Mouse (Mus musculus) right cerebral cortex, adult 18-20 months (tissue): Measurements from ENCODE around the gene Sesn3.
"Not testable (repeated sequence)": the region's sequence is repeated elsewhere in the genome, so short reads cannot be mapped to it uniquely, and the experiment has no call there.

Experiments used
- DNase-seq: peaks from one replicate; pipeline ENCODE4 v3.0.0; 2022; ENCODE audit warnings: mixed read lengths

The Sesn3 gene

DNA sequence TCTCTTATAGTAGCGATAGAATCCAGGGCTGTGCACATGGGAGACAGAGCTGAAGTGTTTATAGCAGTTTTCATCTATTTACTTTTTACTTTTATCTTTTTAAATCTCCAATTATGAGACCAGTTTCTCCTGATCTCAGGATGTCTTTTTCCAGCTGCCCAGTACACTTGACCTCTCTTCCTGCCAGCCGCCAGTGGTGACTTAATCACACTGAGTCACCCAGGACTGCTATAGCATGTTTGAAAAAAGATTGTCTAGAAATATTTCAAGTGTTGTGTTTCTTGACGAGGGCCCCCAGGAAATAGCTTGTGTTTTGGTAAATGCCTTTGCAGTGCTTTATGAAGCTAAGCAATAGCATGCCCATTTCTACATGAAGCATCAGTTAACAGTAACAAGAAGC is 10.2 kb downstream of the Sesn3 start:
- no peak for DNase-seq

- no peak for DNase-seq
Observed at GRCm38 (mm10) chr9:14287234-14287633, 12.4 kb downstream of the Sesn3 start.

DNA sequence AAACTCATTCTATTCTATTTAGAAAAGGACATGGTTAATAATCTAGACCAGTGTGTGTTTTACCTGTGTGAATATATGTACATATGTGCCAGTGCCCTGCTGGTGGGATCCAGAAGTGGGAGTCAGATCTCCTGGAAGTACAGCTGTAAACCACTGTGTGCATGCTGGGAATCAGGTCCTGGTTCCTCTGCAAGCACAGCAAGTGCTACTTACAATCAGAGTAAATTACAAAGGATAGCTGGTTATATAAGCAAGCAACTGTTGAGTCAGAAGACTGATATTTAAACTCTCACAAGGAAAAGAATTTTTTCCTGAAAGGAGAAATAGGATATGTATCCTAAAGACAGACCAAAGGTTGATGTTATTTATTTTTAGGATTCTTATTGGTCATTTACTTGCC is 13.6 kb downstream of the Sesn3 start:
- no peak for DNase-seq

- no peak for DNase-seq
Observed at GRCm38 (mm10) chr9:14293866-14294265, 19.0 kb downstream of the Sesn3 start.

GRCm38 (mm10) chr9:14295680-14296440 is 21.0 kb downstream of the Sesn3 start:
- no peak for DNase-seq

DNA sequence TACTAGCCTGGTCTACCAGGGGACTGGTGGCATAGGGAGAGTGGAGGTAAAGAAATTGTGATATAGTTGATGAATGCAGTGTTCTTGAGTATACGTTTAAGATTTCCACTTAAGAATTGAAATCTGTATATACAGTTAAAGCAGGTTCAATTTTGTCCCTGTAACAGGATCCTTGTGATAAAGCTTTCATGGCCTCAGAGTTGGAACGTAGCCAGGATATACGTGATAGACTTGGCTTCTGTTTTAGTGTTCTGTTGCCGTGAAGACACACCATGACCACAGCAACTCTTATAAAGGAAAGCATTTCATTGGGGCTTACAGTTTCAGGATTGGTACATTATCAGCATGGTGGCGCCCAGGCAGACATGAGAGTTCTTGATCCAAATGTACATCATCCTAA is 22.3 kb downstream of the Sesn3 start:
- DNase-seq: no peak

DNA sequence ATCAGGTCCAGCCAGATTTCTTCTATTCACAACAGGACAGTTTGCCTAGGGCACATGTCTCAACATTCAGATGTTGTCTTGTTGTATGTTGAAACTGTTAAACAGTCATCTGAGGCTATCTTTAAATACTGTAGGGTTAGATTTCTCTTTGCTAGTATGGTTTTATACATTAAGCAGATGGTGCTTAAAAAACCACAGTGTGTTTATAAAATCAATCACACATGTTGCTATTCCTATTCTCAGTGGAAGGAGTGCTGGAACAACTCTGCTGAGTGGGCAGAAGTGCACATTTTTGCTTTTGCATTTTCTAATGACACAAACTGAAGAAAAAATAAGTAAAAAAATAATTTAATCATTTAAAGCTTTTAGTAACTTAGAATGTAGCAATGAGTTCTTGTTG is 25.0 kb downstream of the Sesn3 start:
- no peak for DNase-seq

DNA sequence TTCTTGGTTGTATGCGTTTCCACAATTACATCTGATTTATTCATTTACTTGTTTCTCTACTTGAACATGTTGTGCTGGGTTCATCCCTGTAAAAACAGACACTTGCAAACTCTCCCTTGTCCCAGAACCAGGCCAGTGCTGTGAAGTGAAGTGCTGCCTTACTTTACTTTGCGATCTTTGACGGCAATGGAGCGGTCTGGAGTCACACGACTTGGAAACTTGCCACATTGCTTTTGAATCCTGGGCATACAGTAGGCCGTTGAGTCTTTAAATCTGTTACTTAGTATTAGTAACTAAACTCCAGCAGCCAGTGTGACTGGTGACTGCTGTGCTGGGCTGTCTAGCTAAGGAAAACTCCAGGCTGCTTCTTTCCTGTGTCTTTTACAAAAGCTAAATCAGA is 25.9 kb downstream of the Sesn3 start:
- DNase-seq: no peak

- no peak for DNase-seq
Observed at GRCm38 (mm10) chr9:14304262-14304968, 29.5 kb downstream of the Sesn3 start.

DNA sequence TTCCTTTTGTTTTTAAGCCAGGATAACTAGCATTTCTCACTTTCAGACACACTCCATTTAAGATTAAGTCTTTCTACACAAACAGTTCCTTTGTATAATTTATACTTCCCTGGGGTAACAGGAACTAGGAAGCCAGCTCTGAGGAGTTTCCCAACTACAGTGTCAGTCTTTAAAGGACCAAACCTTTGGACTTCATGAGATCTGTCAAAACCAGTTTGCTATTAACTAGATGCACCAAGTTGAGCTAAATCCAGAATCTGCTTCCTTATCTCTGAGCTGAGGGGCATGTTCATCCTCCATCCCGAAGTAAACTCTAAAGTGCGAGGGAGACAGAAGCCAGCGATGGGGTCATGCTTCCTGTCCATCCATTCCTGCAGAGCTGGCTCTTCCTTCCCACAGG is 32.5 kb downstream of the Sesn3 start:
- no peak for DNase-seq

- no peak for DNase-seq
Observed at GRCm38 (mm10) chr9:14313968-14314367, 39.1 kb downstream of the Sesn3 start.

DNA sequence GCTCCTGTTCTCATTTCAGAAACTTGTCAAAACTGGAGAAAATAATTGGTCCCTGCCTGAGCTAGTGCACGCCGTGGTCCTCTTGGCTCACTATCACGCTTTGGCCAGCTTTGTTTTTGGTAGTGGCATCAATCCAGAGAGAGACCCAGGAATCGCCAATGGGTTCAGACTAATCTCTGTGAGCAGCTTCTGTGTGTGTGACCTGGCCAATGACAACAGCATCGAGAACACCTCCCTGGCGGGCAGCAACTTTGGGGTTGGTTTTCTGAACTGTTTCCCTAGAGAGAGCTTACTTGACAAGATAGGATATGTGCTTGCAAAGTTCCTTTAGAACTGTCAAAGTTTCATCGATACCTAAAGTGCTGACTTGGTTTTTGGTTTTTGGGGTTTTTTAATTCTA is 39.6 kb downstream of the Sesn3 start:
- no peak for DNase-seq

GRCm38 (mm10) chr9:14316618-14317017 is 41.8 kb downstream of the Sesn3 start:
- DNase-seq: no peak

GRCm38 (mm10) chr9:14335829-14336228 is 61.0 kb downstream of the Sesn3 start:
- DNase-seq: no peak

- DNase-seq: peak; percentile 13
Observed at GRCm38 (mm10) chr9:14336901-14337300, 62.0 kb downstream of the Sesn3 start.

DNA sequence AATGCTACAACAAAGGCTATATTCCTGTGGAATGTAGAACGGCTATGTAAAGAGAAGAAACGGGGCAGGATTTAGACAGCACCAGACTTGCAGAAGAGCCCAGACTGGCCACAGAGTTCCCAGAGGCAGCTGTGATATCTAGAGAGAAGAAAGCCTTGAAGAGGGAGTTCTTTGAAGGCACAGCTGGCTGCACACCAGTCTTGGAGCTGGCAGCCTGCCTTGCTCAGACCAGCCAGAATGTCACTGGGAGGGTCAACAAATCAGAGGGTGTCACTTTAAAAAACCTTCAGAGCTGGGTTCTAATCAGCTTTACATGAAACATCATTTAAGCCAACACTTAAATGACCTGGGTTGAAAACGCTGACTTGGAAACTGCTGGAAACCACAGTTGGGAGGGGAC is 63.8 kb downstream of the Sesn3 start:
- DNase-seq: no peak

GRCm38 (mm10) chr9:14342041-14342668 is 67.3 kb downstream of the Sesn3 start:
- DNase-seq: peak; percentile 53

DNA sequence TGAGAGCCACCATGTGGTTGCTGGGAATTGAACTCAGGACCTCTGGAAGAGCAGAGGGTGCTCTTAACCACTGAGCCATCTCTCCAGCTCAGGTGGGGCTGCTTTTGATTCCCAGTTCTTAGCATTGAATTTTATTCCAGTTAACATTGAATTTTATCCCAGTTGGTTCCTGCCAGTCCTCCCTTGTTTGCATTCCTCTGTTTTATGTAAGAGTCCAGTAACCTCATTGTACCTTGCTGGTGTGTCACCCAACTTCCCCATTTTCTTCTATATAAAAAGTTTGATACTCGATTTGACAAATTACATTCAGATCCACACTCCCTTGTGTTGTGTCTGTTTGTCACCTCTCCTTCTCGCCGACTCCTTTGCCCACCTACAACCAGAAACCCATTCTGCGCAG is 71.0 kb downstream of the Sesn3 start:
- DNase-seq: not testable (repeated sequence)

GRCm38 (mm10) chr9:14348416-14348815 is 73.5 kb downstream of the Sesn3 start:
- no peak for DNase-seq

DNA sequence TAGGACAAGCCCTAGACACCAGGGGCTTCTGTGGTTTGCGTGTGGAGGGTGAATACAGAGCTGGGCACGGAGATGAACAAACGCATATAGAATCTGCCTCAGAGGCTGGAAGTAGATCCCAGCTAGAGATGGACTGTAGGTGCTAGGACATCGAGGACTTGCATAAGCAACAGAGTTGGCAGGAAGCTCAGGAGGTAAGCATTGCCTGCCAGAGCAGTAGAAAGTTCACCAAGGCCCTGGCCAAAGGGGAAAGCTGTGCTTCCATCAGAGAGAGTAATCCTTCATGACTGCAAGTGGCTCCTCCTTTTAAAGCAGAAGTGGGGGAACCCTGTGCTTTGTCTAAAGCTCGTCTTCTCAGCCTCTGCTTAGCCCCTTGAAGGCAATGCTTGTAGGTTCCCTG is 74.5 kb downstream of the Sesn3 start:
- no peak for DNase-seq

- no peak for DNase-seq
Observed at GRCm38 (mm10) chr9:14350787-14351186, 75.9 kb downstream of the Sesn3 start.

DNA sequence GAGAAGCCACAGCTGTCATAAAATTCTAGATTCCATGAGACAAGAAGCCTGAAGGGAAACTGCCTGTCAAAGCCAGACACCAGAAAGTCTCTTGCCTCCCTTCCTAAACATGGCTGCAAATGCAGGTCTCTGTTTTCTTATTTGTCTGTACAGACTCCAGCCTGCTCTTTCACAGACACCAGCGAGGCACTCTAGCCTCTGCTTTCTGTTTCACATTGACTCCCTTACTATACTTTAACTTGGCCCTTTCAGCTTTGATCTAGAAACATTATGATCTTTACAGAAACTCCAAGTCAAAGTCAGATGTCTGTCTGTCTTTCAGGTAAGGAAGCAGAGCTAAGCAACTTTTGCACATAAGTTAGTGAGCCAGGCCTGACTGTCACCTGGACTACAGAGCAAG is 77.5 kb downstream of the Sesn3 start:
- no peak for DNase-seq

DNA sequence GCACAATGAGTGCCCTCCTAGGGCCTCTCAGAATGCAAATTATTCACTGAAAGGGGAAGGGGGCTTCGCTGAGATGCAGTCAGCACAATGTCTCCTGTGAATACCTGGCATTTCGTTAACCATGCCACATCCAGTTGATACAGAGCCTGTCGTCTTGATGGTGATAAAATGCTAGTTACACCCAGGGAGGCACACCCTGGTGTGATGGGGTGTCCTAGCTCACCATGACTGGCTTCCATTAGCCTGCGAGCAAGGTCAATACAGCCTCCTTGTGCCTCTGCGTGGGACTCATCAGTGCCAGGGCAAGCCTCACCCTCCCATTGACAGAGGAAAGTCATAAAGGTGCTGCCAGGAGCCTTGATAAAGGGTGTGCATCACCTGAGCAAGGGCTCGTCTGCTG is 80.0 kb downstream of the Sesn3 start:
- no peak for DNase-seq

DNA sequence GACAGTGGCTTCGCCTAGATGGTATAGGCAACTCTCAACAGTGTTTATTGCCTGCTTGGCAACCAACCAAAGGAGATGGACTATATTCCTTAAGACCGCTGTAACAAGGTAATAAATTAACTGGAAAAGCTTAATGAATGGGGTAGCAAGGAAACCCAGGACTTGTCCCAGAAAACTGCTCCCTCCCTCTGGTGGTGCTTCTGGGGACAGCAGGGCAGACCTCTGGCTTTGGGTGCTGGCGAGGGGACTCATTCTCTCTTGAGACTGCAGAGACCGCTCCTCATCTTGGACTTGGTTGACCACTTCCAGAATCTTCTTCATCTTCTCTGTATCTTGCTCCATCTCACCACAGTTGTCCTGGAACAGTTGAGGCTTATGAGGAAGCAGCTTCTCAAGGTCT is 82.2 kb downstream of the Sesn3 start:
- DNase-seq: no peak
